Mouse (Mus musculus): ENCODE measurements around the gene Cryga.

- TF ChIP-seq GATA1 (IDR thresholded peaks at IDR 0.05; ENCODE audit: low read length) = no peak
- TF ChIP-seq TAL1 (IDR thresholded peaks at IDR 0.05; ENCODE audit: low read length) = no peak
Observed at GRCm38 (mm10) chr1:65113536-65114172, 10.5 kb upstream of the Cryga start.
